Mouse (Mus musculus) ZHBTc4 (cell line): ENCODE results near the gene Lama1.
A peak's percentile ranks its signal among the peaks of the same experiment; 100 is the strongest.
"Not testable (repeated sequence)": the region's sequence is repeated elsewhere in the genome, so short reads cannot be mapped to it uniquely, and the experiment has no call there.

Experiments used
- DNase-seq: peaks from one replicate; pipeline ENCODE4 v3.0.0-alpha.2; 2011; ENCODE audit warnings: low read depth, low spot score

Lama1 gene

GRCm38 (mm10) chr17:67715466-67715865 is 18.4 kb downstream of the Lama1 start:
- peak; percentile 35 for DNase-seq

DNA sequence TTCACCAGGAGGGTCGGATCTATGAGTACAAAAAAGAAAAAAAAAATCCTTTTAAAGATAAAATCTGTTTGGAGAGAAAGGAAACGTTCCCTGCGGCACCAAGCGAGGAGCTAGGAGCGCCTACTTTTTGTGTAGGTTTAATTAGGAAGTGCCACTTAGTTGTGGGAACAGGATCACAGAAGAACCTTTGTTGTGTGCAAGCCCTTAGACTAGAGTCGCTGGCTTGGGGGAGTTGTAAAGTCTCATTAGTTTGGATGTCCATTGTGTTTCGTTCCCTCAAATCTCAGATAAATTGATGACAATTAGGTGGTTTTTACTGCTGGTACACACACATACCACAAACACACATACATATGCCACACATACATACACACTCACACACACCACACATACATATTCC is 25.0 kb downstream of the Lama1 start:
- DNase-seq, result no peak

- DNase-seq, result no peak
These were observed 25.5 kb downstream of the Lama1 start for GRCm38 (mm10) chr17:67722578-67722977.

- no peak for DNase-seq
These were observed 26.4 kb downstream of the Lama1 start for GRCm38 (mm10) chr17:67723175-67724067.

DNA sequence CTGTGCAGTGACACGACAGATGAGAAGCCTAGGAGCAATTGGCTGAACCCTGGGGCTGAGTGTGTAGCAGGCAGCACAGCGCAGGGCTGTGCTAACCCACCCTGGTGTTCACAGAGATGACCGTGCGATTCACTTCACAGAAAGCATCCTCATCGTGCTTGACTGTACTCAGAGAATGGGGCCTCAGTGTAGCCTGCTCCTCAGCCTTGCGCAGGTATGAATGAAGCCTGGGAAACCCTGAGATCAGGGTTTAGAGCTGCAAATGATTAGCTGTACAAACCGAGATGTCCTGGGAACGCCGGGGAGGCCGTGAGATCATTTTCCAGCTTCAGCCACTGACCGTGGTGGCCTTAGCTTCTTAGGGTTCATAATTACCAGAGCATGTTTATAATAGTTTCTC is 29.5 kb downstream of the Lama1 start:
- DNase-seq, result no peak

DNA sequence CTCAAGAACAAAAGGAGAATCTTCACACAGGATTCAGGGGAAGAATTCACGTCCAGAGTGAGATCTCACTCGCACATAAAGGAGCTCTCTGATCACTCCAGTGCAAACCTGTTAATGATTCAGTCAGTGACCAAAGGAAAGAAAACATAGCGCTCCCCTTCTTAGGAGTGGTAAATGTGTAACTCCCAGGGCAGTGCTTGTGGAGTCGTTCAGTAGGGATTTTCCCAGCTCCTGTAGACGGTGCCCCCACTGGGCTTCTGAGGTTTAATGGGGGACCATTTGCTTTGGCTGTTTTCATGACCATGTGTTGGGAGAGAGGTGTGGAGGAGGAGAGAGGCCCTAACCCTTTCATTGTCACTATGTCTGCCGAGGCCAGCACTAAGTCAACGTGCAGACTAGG is 31.7 kb downstream of the Lama1 start:
- DNase-seq, result no peak

GRCm38 (mm10) chr17:67731096-67731495 is 34.0 kb downstream of the Lama1 start:
- DNase-seq, result no peak

DNA sequence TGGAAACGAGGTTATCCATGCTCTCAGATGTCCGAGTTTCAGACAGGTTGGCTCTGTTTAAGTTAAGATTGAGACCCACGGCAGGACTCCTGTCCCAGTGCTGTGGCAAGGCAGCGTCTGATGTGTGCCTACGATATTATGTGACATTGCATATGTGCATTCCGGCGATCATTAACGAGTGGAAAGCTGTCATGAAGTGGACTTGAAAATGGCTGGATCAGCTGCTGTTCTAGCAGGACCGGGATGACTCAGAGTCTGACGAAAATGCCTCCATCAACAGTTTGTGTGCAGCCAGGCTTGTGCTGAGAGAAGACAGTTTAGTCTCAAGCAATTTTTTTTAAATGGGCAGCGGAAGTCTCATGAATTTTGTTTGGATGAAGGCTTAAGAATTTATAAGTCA is 34.9 kb downstream of the Lama1 start:
- DNase-seq, result no peak

DNA sequence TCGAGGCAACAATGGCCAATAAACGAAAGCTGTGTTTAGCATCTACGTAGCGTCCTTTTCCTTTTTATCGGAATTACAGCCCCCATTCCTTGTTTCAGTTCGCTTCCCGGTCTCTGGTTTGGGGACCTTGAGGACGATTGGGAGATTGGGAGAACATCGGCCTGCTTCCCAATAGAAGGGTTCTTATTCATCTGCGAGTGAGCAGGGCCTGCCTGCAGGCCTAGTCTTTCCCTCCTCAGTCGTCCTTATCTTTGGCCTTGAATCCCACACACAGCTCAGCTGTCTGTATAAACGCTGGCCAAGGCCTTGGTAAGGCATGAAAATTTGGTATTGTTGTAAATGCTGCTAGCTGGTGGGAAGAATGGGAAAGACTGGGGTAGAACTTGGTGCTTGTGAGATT is 36.5 kb downstream of the Lama1 start:
- no peak for DNase-seq

DNA sequence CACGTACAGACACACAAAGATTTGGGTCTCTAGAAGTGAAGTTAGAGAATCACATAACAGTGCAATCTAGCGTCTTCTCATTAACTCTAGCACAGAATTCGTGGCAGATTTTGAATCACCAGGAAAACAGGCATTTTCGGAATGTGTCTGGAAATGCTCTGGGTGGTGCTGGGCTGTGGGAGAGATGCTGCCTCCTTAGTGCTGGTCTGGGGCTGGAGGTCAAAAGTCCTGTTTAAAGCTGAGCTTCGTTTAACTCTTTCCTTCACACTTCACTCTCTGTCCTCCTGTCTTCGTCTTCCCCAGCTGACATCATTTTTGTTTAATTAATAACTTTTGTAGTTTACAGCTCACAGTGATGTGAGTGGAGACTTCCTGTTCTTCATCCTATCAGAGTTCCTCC is 38.7 kb downstream of the Lama1 start:
- DNase-seq, result no peak

GRCm38 (mm10) chr17:67741229-67741628 is 44.2 kb downstream of the Lama1 start:
- DNase-seq, result not testable (repeated sequence)

DNA sequence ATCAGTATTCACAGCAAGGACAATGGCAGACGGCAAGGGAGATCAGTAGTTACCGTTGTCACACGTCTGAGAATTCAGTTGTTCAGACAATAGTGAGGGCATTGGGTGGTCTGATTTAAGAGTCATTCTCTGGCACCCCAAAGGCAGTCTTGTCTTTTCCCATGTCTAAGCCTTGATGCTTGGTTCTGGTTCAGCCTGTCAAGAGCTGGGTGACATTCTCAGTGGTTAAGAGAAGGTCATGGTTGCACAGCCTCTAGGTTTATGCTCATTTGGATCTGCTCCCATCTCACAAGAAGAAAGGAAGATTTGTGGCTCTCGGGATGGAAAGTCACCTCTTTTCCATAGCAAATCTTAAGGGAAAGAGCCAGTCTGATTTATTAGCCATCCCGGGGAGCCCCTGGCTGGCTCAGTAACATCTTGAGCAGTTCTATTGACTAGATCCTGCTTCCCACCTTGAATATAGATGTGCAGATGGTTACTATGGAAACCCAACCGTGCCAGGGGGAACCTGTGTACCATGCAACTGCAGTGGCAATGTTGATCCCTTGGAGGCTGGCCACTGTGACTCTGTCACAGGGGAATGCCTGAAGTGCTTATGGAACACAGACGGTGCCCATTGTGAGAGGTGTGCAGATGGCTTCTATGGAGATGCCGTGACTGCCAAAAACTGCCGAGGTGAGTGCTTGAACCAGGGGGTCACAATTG is 67.3 kb downstream of the Lama1 start:
- peak; percentile 23 for DNase-seq

DNA sequence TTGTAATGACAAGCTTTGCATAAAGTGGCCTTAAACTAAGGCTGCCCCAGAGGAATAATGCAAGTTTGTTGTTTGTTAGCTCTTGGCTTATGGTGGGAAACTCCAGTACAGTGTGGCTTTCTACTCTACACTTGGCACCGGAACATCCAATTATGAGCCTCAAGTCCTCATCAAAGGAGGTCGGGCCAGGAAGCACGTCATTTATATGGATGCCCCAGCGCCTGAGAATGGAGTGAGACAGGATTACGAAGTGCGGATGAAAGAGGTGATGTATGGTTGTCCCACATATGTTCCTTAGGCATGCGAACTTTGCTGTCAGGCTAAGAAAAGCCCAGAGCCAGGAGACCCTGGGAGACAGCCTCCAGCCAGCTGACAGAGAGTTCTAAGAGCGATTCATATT is 76.5 kb downstream of the Lama1 start:
- DNase-seq, result no peak

GRCm38 (mm10) chr17:67776764-67777163 is 79.7 kb downstream of the Lama1 start:
- DNase-seq, result no peak

DNA sequence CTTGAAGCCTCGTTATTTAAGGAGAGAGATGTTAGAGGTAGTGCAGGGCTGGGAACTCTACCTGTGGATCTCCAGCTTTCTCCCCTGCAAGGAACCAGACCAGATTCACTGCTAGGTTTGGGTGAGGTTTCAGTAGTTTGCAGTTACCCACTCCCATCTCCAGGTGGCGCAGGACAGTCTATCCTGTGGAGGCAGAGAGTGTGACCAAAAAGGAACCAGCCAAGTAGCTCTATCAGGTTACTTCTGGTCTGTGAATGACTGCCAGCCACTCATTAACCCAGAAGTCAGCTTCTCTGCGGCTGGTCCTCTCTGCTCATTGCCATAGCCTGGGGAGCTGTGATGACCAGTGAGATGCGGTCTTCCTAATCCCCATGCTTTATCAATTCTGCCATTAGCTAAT is 82.8 kb downstream of the Lama1 start:
- peak; percentile 78 for DNase-seq

DNA sequence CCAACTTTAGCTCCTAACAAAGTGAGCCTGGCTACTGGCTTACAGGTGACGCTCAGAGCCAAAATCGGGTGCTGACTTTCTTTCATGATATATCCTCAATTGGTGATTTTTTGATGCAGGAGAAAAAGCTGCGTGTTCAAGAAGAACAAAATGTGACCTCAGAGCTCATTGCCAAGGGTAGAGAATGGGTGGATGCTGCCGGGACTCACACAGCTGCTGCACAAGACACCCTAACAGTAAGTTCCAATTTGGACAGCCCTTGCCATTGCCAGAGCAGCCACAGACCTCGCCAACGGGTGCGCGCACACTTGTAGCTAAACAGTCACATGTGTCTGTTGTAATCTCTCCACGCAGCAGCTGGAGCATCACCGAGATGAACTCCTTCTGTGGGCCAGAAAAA is 94.0 kb downstream of the Lama1 start:
- no peak for DNase-seq

DNA sequence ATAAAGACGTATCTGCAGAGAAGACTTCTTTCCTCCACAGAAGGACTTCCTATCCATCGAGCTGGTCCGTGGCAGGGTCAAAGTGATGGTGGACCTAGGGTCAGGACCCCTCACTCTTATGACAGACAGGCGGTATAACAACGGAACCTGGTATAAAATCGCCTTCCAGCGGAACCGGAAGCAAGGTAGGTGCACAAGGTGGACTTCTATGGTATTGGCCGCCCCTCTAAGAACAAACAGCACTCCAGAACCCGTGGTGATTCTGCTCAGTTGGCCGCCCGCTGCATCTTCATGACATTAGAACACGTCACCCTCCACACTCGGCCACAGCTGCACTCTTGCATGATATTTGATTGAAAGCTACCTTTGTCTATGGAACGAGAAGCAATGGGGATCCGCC is 112.1 kb downstream of the Lama1 start:
- DNase-seq, result no peak

DNA sequence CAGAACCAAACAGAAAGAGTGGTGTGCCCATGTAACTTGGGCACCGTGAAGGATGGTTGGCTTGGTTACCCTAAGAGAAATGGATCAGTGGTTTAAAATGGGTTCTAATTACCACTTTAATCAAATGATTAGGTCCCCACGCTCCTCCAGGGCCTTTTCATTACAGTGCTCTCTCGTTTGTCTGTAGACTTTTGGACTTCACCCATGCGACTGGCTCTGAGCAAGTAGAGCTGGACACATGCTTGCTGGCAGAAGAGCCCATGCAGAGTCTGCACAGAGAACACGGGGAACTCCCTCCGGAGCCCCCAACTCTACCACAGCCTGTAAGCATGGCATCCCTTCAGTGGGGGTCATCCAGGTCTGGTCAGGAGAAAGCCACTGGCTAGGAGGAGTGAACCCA is 116.6 kb downstream of the Lama1 start:
- no peak for DNase-seq

- no peak for DNase-seq
These were observed 118.7 kb downstream of the Lama1 start for GRCm38 (mm10) chr17:67815720-67816119.

GRCm38 (mm10) chr17:67816916-67817315 is 119.9 kb downstream of the Lama1 start:
- no peak for DNase-seq

DNA sequence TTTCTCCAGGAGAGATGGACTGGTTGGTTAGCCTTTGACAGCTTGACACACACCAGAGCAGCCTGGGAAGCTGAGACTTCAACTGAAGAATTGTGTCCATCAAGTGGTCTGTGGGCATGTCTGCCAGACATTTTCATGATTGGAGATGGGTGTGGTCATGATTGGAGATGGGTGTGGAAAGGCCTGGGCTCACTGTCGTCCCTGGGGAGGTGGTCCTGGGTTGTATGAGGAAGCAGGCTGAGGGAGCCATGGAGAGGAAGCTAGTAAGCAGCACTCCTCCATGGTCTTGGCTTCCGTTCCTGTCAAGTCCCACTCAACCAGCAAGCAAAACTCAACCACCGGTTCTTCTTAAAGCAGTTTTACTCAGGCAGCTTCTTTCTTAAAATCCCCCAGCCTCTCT is 130.4 kb downstream of the Lama1 start:
- DNase-seq, result no peak

- DNase-seq, result no peak
These were observed 139.3 kb downstream of the Lama1 start for GRCm38 (mm10) chr17:67836146-67836895.
